Mouse (Mus musculus) adrenal gland, postnatal 14 days (tissue): ENCODE measurements around the gene Mitd1. TPM values are rescaled to one million over a fixed set of nuclear protein-coding genes. Genes with fewer than 3 reads are reported as not detected.
A peak's percentile ranks its signal among the peaks of the same experiment; 100 is the strongest.

ENCODE experiments used
- DNase-seq: peaks from one replicate; pipeline ENCODE4 v3.0.0; 2021; ENCODE audit warnings: mixed read lengths
- total RNA-seq: library from RNA; stranded (reverse); gene quantifications from 2 replicates; pipeline ENCODE4 v1.2.3, GENCODE M21; 2021

The Mitd1 gene
- total RNA-seq, 1 experiment from 2014 or later = 13.1 TPM

GRCm38 (mm10) chr1:37867684-37868322 lies 22.4 kb downstream of the Mitd1 start:
- DNase-seq = no peak

GRCm38 (mm10) chr1:37867056-37867455 lies 23.2 kb downstream of the Mitd1 start:
- peak; percentile 74 for DNase-seq

- no peak for DNase-seq
These were observed 23.9 kb downstream of the Mitd1 start, which contains the start of gene Tsga10 for GRCm38 (mm10) chr1:37866286-37866685. Gene Tsga10, minus strand, starts transcription at chr1:37866429.

- DNase-seq = no peak
These were observed 24.6 kb downstream of the Mitd1 start for GRCm38 (mm10) chr1:37865401-37866215.

- DNase-seq = peak; percentile 100
These were observed 25.5 kb downstream of the Mitd1 start for GRCm38 (mm10) chr1:37864511-37865400.

GRCm38 (mm10) chr1:37850696-37851095 lies 39.5 kb downstream of the Mitd1 start:
- DNase-seq = peak; percentile 9

GRCm38 (mm10) chr1:37846878-37847277 lies 43.3 kb downstream of the Mitd1 start:
- DNase-seq = no peak

GRCm38 (mm10) chr1:37831681-37832080 lies 58.5 kb downstream of the Mitd1 start:
- no peak for DNase-seq

Other genes starting within 250 kb of the Mitd1 start
- 3.1 and 3.2 TPM in 2 replicates for gene 2010300C02Rik, start 170.3 kb downstream of the Mitd1 start, total RNA-seq
- 4.6 and 5.2 TPM in 2 replicates for gene Tsga10, start 24.0 kb downstream of the Mitd1 start, total RNA-seq
- 18.4 and 19.3 TPM in 2 replicates for gene Lipt1, start 18.7 kb downstream of the Mitd1 start, total RNA-seq
- 308 and 342 TPM in 2 replicates for gene Mrpl30, start 66 bp upstream of the Mitd1 start, total RNA-seq
- gene Lyg2, start 26.1 kb upstream of the Mitd1 start, total RNA-seq = not detected in 2 replicates
- not detected in 2 replicates for gene Lyg1, start 67.3 kb upstream of the Mitd1 start, total RNA-seq
- 68.2 and 69.0 TPM in 2 replicates for gene Txndc9, start 107.5 kb upstream of the Mitd1 start, total RNA-seq
- 45.0 and 48.2 TPM in 2 replicates for gene Eif5b, start 107.6 kb upstream of the Mitd1 start, total RNA-seq
- 24.3 TPM in 2 replicates for gene Rev1, start 239.4 kb upstream of the Mitd1 start, total RNA-seq